Mouse (Mus musculus) lung, postnatal 0 days (tissue): ENCODE results near the gene Ntrk3. TPM values are rescaled to one million over a fixed set of nuclear protein-coding genes. Genes with fewer than 3 reads are reported as not detected.

Experiments
- ATAC-seq: fragments of 200-750 bp; cut with Nextera tagmentation; 2 replicates; pipeline ENCODE4 v1.8.0; 2017; ENCODE audit warnings: moderate library complexity
- DNase-seq: peaks from one replicate; pipeline ENCODE4 v3.0.0-alpha.2; 2016; ENCODE audit warnings: low spot score
- H3K27ac ChIP-seq: fragments of 300-500 bp; sonication (generic); 2 replicates; pipeline ENCODE4 v1.5.1; 2014; ENCODE audit warnings: antibody characterized with exemption, mild to moderate bottlenecking, low read length, mixed read lengths
- H3K27me3 ChIP-seq: fragments of 300-500 bp; sonication (generic); replicated peaks from 2 replicates; pipeline ENCODE4 v1.6.1; 2014; ENCODE audit warnings: low read length, mixed read lengths; ENCODE audit not compliant: insufficient read depth
- H3K36me3 ChIP-seq: fragments of 300-500 bp; sonication (generic); 2 replicates; pipeline ENCODE4 v1.6.1; 2014; ENCODE audit warnings: low read length, mixed read lengths; ENCODE audit not compliant: insufficient read depth
- H3K4me1 ChIP-seq: fragments of 300-500 bp; sonication (generic); 2 replicates; pipeline ENCODE4 v1.6.1; 2014; ENCODE audit warnings: antibody characterized with exemption, low read depth, low read length, mixed read lengths; ENCODE audit not compliant: insufficient read depth
- H3K4me2 ChIP-seq: fragments of 300-500 bp; sonication (generic); replicated peaks from 2 replicates; pipeline ENCODE4 v1.6.1; 2014; ENCODE audit warnings: low read depth, mild to moderate bottlenecking, low read length, moderate library complexity, mixed read lengths
- H3K4me3 ChIP-seq: fragments of 300-500 bp; sonication (generic); 2 replicates; pipeline ENCODE4 v1.5.1; 2014; ENCODE audit warnings: low read depth, low read length
- H3K9ac ChIP-seq: fragments of 300-500 bp; sonication (generic); replicated peaks from 2 replicates; pipeline ENCODE4 v1.6.1; 2014; ENCODE audit warnings: low read depth, mild to moderate bottlenecking
- H3K9me3 ChIP-seq: fragments of 300-500 bp; sonication (generic); 2 replicates; pipeline ENCODE4 v1.6.1; 2016; ENCODE audit warnings: low read length, mixed read lengths
- CTCF ChIP-seq: IDR thresholded peaks from 2 replicates; pipeline ENCODE4 v1.5.1; 2016; ENCODE audit warnings: antibody characterized with exemption, mild to moderate bottlenecking
- EP300 ChIP-seq: IDR thresholded peaks from 2 replicates; pipeline ENCODE4 v1.6.1; 2016; ENCODE audit warnings: antibody characterized with exemption, mild to moderate bottlenecking, control low read depth
- WGBS: fragments of 180-500 bp; shearing (Covaris S2); extraction: QIAGEN DNeasy Blood & Tissue Kit; methylation state at CpG from one replicate; pipeline ENCODE4 v1.1.7; 2014; 5-methylcytosine and 5-hydroxymethylcytosine counted together
- polyA plus RNA-seq: library from polyadenylated mRNA; unstranded; fragments of >200 nt; fragmentation: Nextera tagmentation; extraction: Ambion mirVana; gene quantifications from 2 replicates; pipeline ENCODE4 v1.2.1, GENCODE M21; 2015

Gene Ntrk3
- polyA plus RNA-seq, 1 experiment from 2014 or later: 1.3 TPM

- Histone ChIP-seq H3K27me3 (no peaks in the 10 kb centered on the region), H3K9me3 (no peaks in the 10 kb centered on the region), H3K27ac (no peak overlapping the region), H3K36me3 (no peaks in the 10 kb centered on the region), H3K4me3 (no peak overlapping the region), H3K4me2 (no peak overlapping the region), H3K4me1 (no peaks in the 10 kb centered on the region), H3K9ac (no peak overlapping the region)
- 80% methylated on average over 4 of the region's 4 CpGs for WGBS
- no peak for TF ChIP-seq CTCF
- no peak for TF ChIP-seq EP300
- ATAC-seq: no peak
- DNase-seq: no peak
Observed at GRCm38 (mm10) chr7:78752961-78753360, 15.1 kb upstream of the Ntrk3 start.

DNA sequence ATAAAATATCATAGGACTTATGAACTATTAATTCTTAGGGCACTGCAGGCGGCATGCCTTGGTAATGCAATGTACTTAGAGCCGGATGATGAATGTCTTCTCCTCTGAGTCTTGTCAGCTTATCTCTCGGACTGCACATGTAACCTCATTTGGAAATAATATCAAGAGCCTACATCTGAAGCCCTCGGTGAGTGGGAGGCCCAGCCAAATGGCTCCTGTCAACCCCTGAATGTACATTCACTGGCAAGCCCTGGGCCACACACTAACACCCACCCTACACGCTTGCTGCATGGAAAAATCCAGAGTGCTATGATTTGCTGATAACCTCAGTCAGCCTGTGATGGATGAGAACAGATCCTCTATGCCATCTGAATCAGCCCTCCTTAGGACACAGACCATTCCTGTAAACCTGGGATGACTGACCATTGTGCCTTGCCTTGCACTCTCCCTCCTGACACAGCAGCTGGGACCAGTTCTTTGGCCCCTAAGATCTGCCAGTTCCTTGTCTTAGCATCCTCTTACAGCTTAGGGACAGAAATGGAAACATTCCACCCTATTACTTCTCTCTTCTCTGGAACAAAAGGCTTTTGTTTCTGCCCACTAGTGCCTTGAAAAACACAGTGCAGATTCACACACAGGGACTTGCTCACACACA lies 6.0 kb upstream of the Ntrk3 start:
- DNase-seq: peak; percentile 75
- Histone ChIP-seq H3K36me3 (no peaks in the 10 kb centered on the region), H3K27ac (0 out of 2 replicates have a peak overlapping the region, but pooled peaks have one; percentile 47), H3K4me2 (no peak overlapping the region), H3K9me3 (no peaks in the 10 kb centered on the region), H3K4me3 (no peak overlapping the region), H3K4me1 (no peaks in the 10 kb centered on the region), H3K27me3 (no peaks in the 10 kb centered on the region), H3K9ac (no peak overlapping the region)
- TF ChIP-seq CTCF (no peak; the same call in 1 of the 2 replicates), EP300 (no peak)
- ATAC-seq: peak; percentile 82
- 31% methylated on average over 5 of the region's 5 CpGs for WGBS

DNA sequence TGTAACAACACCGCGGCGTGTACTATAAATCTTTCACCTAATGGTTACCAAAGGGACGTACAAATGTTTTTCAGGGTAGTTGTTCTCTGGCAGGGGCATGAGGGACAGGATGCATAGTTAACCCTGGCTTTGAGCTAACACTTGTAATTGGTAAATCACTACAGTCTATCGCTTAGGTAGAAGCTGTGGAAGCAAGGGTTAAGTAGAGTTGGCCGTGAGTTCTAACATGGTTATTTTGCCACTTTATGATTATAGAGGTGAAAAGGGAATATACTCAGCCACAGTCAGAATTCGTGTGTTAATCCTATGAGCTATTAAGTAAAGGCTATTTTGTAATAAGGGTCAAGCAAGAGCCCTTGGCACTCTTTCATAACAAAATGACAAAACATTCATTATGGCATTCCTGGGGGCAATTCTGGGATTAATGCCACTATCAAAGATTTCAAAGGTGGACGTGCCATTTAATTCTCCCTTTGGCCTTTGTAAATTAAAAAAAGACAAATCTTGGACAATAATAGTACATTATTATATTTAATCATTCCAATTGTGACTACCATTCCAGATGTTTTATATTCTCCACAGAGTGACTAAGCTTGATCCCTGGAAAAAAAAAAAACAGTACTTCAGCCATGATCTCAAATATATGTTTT lies 1.7 kb upstream of the Ntrk3 start:
- H3K4me2 ChIP-seq: no peak overlapping the region
- TF ChIP-seq EP300: peak; percentile 55
- no peak for TF ChIP-seq CTCF
- no peak overlapping the region for H3K9ac ChIP-seq
- H3K27me3 ChIP-seq: no peaks in the 10 kb centered on the region
- ATAC-seq: no peak
- no peaks in the 10 kb centered on the region for H3K4me1 ChIP-seq
- no peaks in the 10 kb centered on the region for H3K9me3 ChIP-seq
- DNase-seq: peak; percentile 67
- H3K4me3 ChIP-seq: no peak overlapping the region
- whole genome bisulfite sequencing: 60% methylated on average over 8 of the region's 8 CpGs
- H3K27ac ChIP-seq: no peak overlapping the region
- no peaks in the 10 kb centered on the region for H3K36me3 ChIP-seq

GRCm38 (mm10) chr7:78737196-78737595 lies 616 bp downstream of the Ntrk3 start:
- Histone ChIP-seq H3K4me3 (no peak overlapping the region), H3K4me1 (no peaks in the 10 kb centered on the region), H3K4me2 (no peak overlapping the region), H3K27me3 (no peaks in the 10 kb centered on the region), H3K9me3 (no peaks in the 10 kb centered on the region), H3K9ac (no peak overlapping the region), H3K27ac (no peak overlapping the region), H3K36me3 (no peaks in the 10 kb centered on the region)
- TF ChIP-seq CTCF (no peak), EP300 (no peak)
- WGBS: 91% methylated on average over 6 of the region's 6 CpGs
- DNase-seq: no peak
- ATAC-seq: no peak

- DNase-seq (no peak), ATAC-seq (no peak)
- Histone ChIP-seq H3K36me3 (no peaks in the 10 kb centered on the region), H3K27ac (no peak overlapping the region), H3K9ac (no peak overlapping the region), H3K4me1 (no peaks in the 10 kb centered on the region), H3K27me3 (no peaks in the 10 kb centered on the region), H3K4me2 (no peak overlapping the region), H3K9me3 (no peaks in the 10 kb centered on the region), H3K4me3 (no peak overlapping the region)
- TF ChIP-seq EP300 (no peak), CTCF (no peak)
- 71% methylated on average over 8 of the region's 8 CpGs for WGBS
Observed at GRCm38 (mm10) chr7:78731391-78731790, 6.4 kb downstream of the Ntrk3 start.

DNA sequence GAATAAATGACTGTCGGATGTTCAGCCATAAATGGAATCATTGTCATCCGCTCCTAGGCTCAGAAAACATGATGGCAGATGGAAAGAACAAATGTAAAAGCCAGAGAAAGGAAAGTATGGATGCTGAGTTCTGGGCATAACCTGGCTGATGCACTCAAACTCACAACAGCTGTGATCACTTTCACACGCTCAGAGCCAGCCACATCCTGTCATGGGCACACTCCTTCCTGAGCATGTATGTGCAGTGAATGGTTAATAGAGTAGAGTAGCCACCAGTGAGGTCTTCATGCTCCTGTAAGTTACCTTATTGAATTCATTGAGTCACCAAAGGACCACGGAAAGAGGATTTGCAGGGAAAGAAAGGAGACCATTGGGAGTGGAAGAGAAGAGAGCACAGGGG lies 13.2 kb downstream of the Ntrk3 start:
- 75% methylated on average over 4 of the region's 4 CpGs for WGBS
- Histone ChIP-seq H3K27me3 (no peaks in the 10 kb centered on the region), H3K36me3 (no peaks in the 10 kb centered on the region), H3K9me3 (no peaks in the 10 kb centered on the region), H3K4me2 (no peak overlapping the region), H3K4me1 (no peaks in the 10 kb centered on the region), H3K27ac (no peak overlapping the region), H3K9ac (no peak overlapping the region), H3K4me3 (no peak overlapping the region)
- no peak for TF ChIP-seq EP300
- TF ChIP-seq CTCF: no peak
- ATAC-seq (no peak), DNase-seq (no peak)
